Mouse (Mus musculus): Measurements from ENCODE around the gene Rgs12.

Rgs12 gene

GRCm38 (mm10) chr5:35079101-35079500, 129.9 kb downstream of the Rgs12 start:
- no peak for DNase-seq (ENCODE audit: low spot score in 2 of 2)

GRCm38 (mm10) chr5:35084913-35085312, 135.7 kb downstream of the Rgs12 start:
- no peak for DNase-seq (ENCODE audit: low spot score in 2 of 2)

GRCm38 (mm10) chr5:35088785-35089613, 139.8 kb downstream of the Rgs12 start:
- DNase-seq (ENCODE audit: low spot score in 2 of 2), result peak; percentile 50 to 68
